ENCODE assay signal across 8 mouse cellular contexts in genomic region chr12:69361919-69362318, GRCm38 (mm10). TPM values are rescaled to one million over a fixed set of nuclear protein-coding genes. Genes with fewer than 3 reads are reported as not detected.
DNase-seq lines count a peak whose midpoint lies in the region; ATAC-seq and TF ChIP-seq lines count a peak whose summit lies in the region.

No protein-coding gene starts in this region.

- H3K9me3 ChIP-seq in heart, embryonic 14.5 days (ENCODE audit: control insufficient read depth, low read length), result no peaks in the 10 kb centered on the region
- no peaks in the 10 kb centered on the region for H3K9me3 ChIP-seq in ES-E14 (ENCODE audit: control insufficient read depth, insufficient read depth, low read depth, low read length)
- H3K9me3 ChIP-seq in hindbrain, embryonic 10.5 days, result no peaks in the 10 kb centered on the region
- H3K9me3 ChIP-seq in midbrain, embryonic 10.5 days (replicated peaks), result no peaks in the 10 kb centered on the region

- ATAC-seq in heart, embryonic 14.5 days (ENCODE audit: insufficient number of reproducible peaks, insufficient read depth, low FRiP score, low read depth), result no peak

- H3K4me2 ChIP-seq in heart, embryonic 14.5 days (ENCODE audit: low read length), result peak overlapping the region; percentile 70

- H3K4me1 ChIP-seq in heart, embryonic 14.5 days (ENCODE audit: control insufficient read depth in 2 of 2, insufficient read depth in 2 of 2, low read length in 2 of 2), result peaks cover 0 to 7% of the 10 kb centered on the region in 2 experiments; a peak in 2 of 4 replicates
- peaks cover 0 to 2% of the 10 kb centered on the region in 2 experiments; a peak in 1 of 4 replicates for H3K4me1 ChIP-seq in ES-E14 (ENCODE audit: control insufficient read depth in 2 of 2, insufficient read depth in 2 of 2, low read length in 2 of 2, poor library complexity in 1 of 2)
- H3K4me1 ChIP-seq in hindbrain, embryonic 10.5 days (replicated peaks), result peaks cover 18% of the 10 kb centered on the region; the same call in 1 of the 2 replicates
- peaks cover 23% of the 10 kb centered on the region for H3K4me1 ChIP-seq in midbrain, embryonic 10.5 days

- WGBS in heart, embryonic 14.5 days, result 5% methylated on average over 10 of the region's 10 CpGs
- 7% methylated on average over 10 of the region's 10 CpGs for WGBS in hindbrain, embryonic 10.5 days
- WGBS in midbrain, embryonic 10.5 days, result 6% methylated on average over 10 of the region's 10 CpGs

- peak overlapping the region; percentile 86 to 93 for H3K27ac ChIP-seq in heart, embryonic 14.5 days (replicated peaks in 1 of 2; ENCODE audit: control insufficient read depth in 1 of 2, insufficient read depth in 1 of 2, low read depth in 2 of 2, low read length in 2 of 2)
- peak overlapping the region; percentile 45; the same call in 1 of the 2 replicates for H3K27ac ChIP-seq in ES-E14 (ENCODE audit: insufficient read depth, low read depth, low read length, poor library complexity, severe bottlenecking)
- peak overlapping the region; percentile 85 for H3K27ac ChIP-seq in hindbrain, embryonic 10.5 days
- peak overlapping the region; percentile 86 for H3K27ac ChIP-seq in midbrain, embryonic 10.5 days (replicated peaks)

- in situ Hi-C loops in ES-E14 (cut with MboI; ENCODE audit: low sequenced_read_pairs in 2 of 2, unreplicated experiment in 2 of 2), result no loop called here

- peak overlapping the region; percentile 75 for H3K9ac ChIP-seq in heart, embryonic 14.5 days (ENCODE audit: low read length)
- H3K9ac ChIP-seq in ES-E14 (ENCODE audit: insufficient read depth, low read depth, low read length, poor library complexity, severe bottlenecking), result peak overlapping the region; percentile 63

- intact Hi-C loops in heart, postnatal 10 days (cut with DNase I), result loop anchor here (5.0 kb wide), 1 partner anchor 320 kb away; the partner anchor contains the start of gene Sos2

- H3K27me3 ChIP-seq in heart, embryonic 14.5 days (ENCODE audit: control insufficient read depth, insufficient read depth, low read length), result no peaks in the 10 kb centered on the region
- H3K27me3 ChIP-seq in hindbrain, embryonic 10.5 days (ENCODE audit: insufficient read depth, poor library complexity, severe bottlenecking), result no peaks in the 10 kb centered on the region
- no peaks in the 10 kb centered on the region for H3K27me3 ChIP-seq in midbrain, embryonic 10.5 days (ENCODE audit: low read depth, poor library complexity, severe bottlenecking)

- DNase-seq in heart, postnatal 10 days, result no peak
- no peak for DNase-seq in ES-E14 (ENCODE audit: low read depth, low spot score)
- DNase-seq in hindbrain, embryonic 10.5 days (ENCODE audit: low spot score), result no peak
- no peak for DNase-seq in midbrain, embryonic 10.5 days (ENCODE audit: low spot score)
- no peak for DNase-seq in retina, embryonic 14.5 days (ENCODE audit: low spot score)
- no peak for DNase-seq in ovary, postnatal 14 days (ENCODE audit: low spot score)
- no peak for DNase-seq in T-cell, adult 2 months (ENCODE audit: low spot score)

- peak overlapping the region; percentile 53 to 60 for H3K4me3 ChIP-seq in heart, embryonic 14.5 days (ENCODE audit: control insufficient read depth in 1 of 2, insufficient read depth in 1 of 2, low read depth in 1 of 2, low read length in 2 of 2)
- H3K4me3 ChIP-seq in ES-E14 (ENCODE audit: insufficient read depth in 1 of 2, low read depth in 1 of 2, low read length in 2 of 2, poor library complexity in 1 of 2, severe bottlenecking in 1 of 2), result peak overlapping the region; percentile 65 to 90
- H3K4me3 ChIP-seq in hindbrain, embryonic 10.5 days, result peak overlapping the region; percentile 64
- peak overlapping the region; percentile 67 for H3K4me3 ChIP-seq in midbrain, embryonic 10.5 days

- H3K36me3 ChIP-seq in heart, embryonic 14.5 days (ENCODE audit: control insufficient read depth, insufficient read depth, low read length), result no peaks in the 10 kb centered on the region
- H3K36me3 ChIP-seq in ES-E14 (ENCODE audit: control insufficient read depth, insufficient read depth, low read length, poor library complexity, severe bottlenecking), result no peaks in the 10 kb centered on the region
- no peaks in the 10 kb centered on the region for H3K36me3 ChIP-seq in hindbrain, embryonic 10.5 days
- no peaks in the 10 kb centered on the region for H3K36me3 ChIP-seq in midbrain, embryonic 10.5 days

TF ChIP-seq in ES-E14, 5 proteins besides CTCF, POLR2A, EP300 and RAD21:
- TF ChIP-seq ZC3H11A (IDR thresholded peaks at IDR 0.05; ENCODE audit: borderline replicate concordance, low read depth, low read length) (no peak), ZNF384 (IDR thresholded peaks at IDR 0.05; ENCODE audit: low read depth, low read length) (no peak), HCFC1 (IDR thresholded peaks at IDR 0.05; ENCODE audit: borderline replicate concordance, insufficient read depth, low read length) (no peak), CHD2 (IDR thresholded peaks at IDR 0.05; ENCODE audit: low read depth, low read length) (no peak), MAFK (IDR thresholded peaks at IDR 0.05; ENCODE audit: insufficient read depth, low read depth, low read length) (no peak)

RNA-seq across cellular contexts. Expression of gene Nemf, which starts 5.0 kb away (rescaled TPM):
- 62.7 and 62.9 TPM in 2 replicates for polyA plus RNA-seq in heart, embryonic 14.5 days (2014; fragmentation: Nextera tagmentation; extraction: Ambion mirVana)
- total RNA-seq in heart, postnatal 10 days (2021), result 10 to 100 TPM; 29.1 to 32.4 TPM
- total RNA-seq in ES-E14 (2012; rRNA removed), result 46.9 and 47.9 TPM in 2 replicates
- polyA plus RNA-seq in hindbrain, embryonic 10.5 days (2016; fragmentation: Nextera tagmentation; extraction: Ambion mirVana), result 69.6 and 91.1 TPM in 2 replicates
- 96.6 and 97.2 TPM in 2 replicates for polyA plus RNA-seq in midbrain, embryonic 10.5 days (2016; fragmentation: Nextera tagmentation; extraction: Ambion mirVana)

RNA-seq across cellular contexts. Expression of gene Arf6, which starts 10.0 kb away (rescaled TPM):
- 41.5 and 49.9 TPM in 2 replicates for polyA plus RNA-seq in heart, embryonic 14.5 days (2014; fragmentation: Nextera tagmentation; extraction: Ambion mirVana)
- total RNA-seq in heart, postnatal 10 days (2021), result 10 to 100 TPM; 77.1 to 81.6 TPM
- 74.7 and 89.3 TPM in 2 replicates for total RNA-seq in ES-E14 (2012; rRNA removed)
- polyA plus RNA-seq in hindbrain, embryonic 10.5 days (2016; fragmentation: Nextera tagmentation; extraction: Ambion mirVana), result 35.9 and 42.4 TPM in 2 replicates
- polyA plus RNA-seq in midbrain, embryonic 10.5 days (2016; fragmentation: Nextera tagmentation; extraction: Ambion mirVana), result 32.2 and 34.4 TPM in 2 replicates

RNA-seq across cellular contexts. Expression of gene Gm9887, which starts 10.3 kb away (rescaled TPM):
- polyA plus RNA-seq in heart, embryonic 14.5 days (2014; fragmentation: Nextera tagmentation; extraction: Ambion mirVana), result 1.5 and 1.7 TPM in 2 replicates
- 1 to 10 TPM in 1 of 2 experiments, under 1 TPM in 1; 0.89 to 1.2 TPM for total RNA-seq in heart, postnatal 10 days (2021)
- total RNA-seq in ES-E14 (2012; rRNA removed), result 1.4 and 2.6 TPM in 2 replicates
- polyA plus RNA-seq in hindbrain, embryonic 10.5 days (2016; fragmentation: Nextera tagmentation; extraction: Ambion mirVana), result 0.96 and 1.9 TPM in 2 replicates
- polyA plus RNA-seq in midbrain, embryonic 10.5 days (2016; fragmentation: Nextera tagmentation; extraction: Ambion mirVana), result 1.2 and 1.3 TPM in 2 replicates
